Mouse (Mus musculus): ENCODE data around the gene Thg1l.

GRCm38 (mm10) chr11:45907301-45907700 is 48.0 kb downstream of the Thg1l start:
- TF ChIP-seq ZNF384 (IDR thresholded peaks at IDR 0.05; ENCODE audit: low read depth, low read length) (no peak), ZC3H11A (IDR thresholded peaks at IDR 0.05; ENCODE audit: borderline replicate concordance, low read depth, low read length) (no peak), MAFK (IDR thresholded peaks at IDR 0.05; ENCODE audit: insufficient read depth, low read depth, low read length) (no peak), HCFC1 (IDR thresholded peaks at IDR 0.05; ENCODE audit: borderline replicate concordance, insufficient read depth, low read length) (no peak), CHD2 (IDR thresholded peaks at IDR 0.05; ENCODE audit: low read depth, low read length) (no peak)
